Mouse (Mus musculus) stomach, postnatal 0 days (tissue): ENCODE measurements at regions not wholly inside any gene's neighbourhood (a gene's known extent, or its start where the extent isn't known, plus 50 kb on each side); places are given as distances from the start of the nearest gene placed in this dataset.

Experiments
- CTCF ChIP-seq: IDR thresholded peaks from 2 replicates; pipeline ENCODE4 v1.5.1; 2016; ENCODE audit warnings: antibody characterized with exemption, low read depth, mild to moderate bottlenecking, moderate library complexity
- EP300 ChIP-seq: optimal IDR thresholded peaks from 2 replicates; pipeline ENCODE3; 2016; ENCODE audit warnings: antibody characterized with exemption

DNA sequence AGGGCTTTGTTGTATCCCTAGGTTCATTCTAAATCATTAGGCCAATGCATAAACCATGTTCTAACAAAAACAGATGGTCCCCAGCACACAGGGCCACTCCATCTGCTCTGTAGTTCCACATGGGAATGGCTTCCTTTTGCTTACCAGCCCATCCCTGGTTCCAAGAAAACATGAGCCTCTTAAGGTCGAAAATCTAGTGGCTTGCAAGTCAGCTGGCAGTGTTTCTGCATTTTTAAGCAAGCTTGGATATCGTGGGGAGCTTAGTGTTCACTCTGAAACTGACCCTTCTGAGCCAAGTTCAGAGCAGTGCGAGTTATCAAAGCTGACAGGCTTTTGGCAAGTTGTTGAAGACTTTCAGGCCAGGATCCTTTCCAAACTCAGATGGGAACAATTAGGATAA is 659.5 kb upstream of the N6amt1 start:
- TF ChIP-seq CTCF (no peak), EP300 (no peak)
